Mouse (Mus musculus) stomach, postnatal 0 days (tissue): Measurements from ENCODE around the gene Ces1d. TPM values are rescaled to one million over a fixed set of nuclear protein-coding genes. Genes with fewer than 3 reads are reported as not detected.
"Not testable (repeated sequence)": the region's sequence is repeated elsewhere in the genome, so short reads cannot be mapped to it uniquely, and the experiment has no call there.

ENCODE experiments used
- ATAC-seq: fragments of 200-750 bp; cut with Nextera tagmentation; 2 replicates; pipeline ENCODE4 v1.8.0; 2017; ENCODE audit not compliant: low FRiP score, low TSS enrichment
- DNase-seq: peaks from one replicate; pipeline ENCODE4 v3.0.0-alpha.2; 2016; ENCODE audit warnings: low spot score
- H3K27ac ChIP-seq: fragments of 300-500 bp; sonication (generic); replicated peaks from 2 replicates; pipeline ENCODE4 v1.5.1; 2014; ENCODE audit warnings: mild to moderate bottlenecking, control low read depth
- H3K27me3 ChIP-seq: fragments of 300-500 bp; sonication (generic); 2 replicates; pipeline ENCODE4 v1.6.1; 2014; ENCODE audit warnings: low read length; ENCODE audit not compliant: control insufficient read depth, insufficient read depth
- H3K36me3 ChIP-seq: fragments of 300-500 bp; sonication (generic); 2 replicates; pipeline ENCODE4 v1.6.1; 2014; ENCODE audit warnings: low read length, mixed read lengths; ENCODE audit not compliant: control insufficient read depth, insufficient read depth
- H3K4me1 ChIP-seq: fragments of 300-500 bp; sonication (generic); replicated peaks from 2 replicates; pipeline ENCODE4 v1.6.1; 2014; ENCODE audit warnings: antibody characterized with exemption; ENCODE audit not compliant: control insufficient read depth, insufficient read depth
- H3K4me2 ChIP-seq: fragments of 300-500 bp; sonication (generic); replicated peaks from 2 replicates; pipeline ENCODE4 v1.6.1; 2014; ENCODE audit warnings: low read depth, mild to moderate bottlenecking, control low read depth, moderate library complexity
- H3K4me3 ChIP-seq: fragments of 300-500 bp; sonication (generic); 2 replicates; pipeline ENCODE4 v1.5.1; 2014; ENCODE audit warnings: low read depth, low read length, control low read depth
- H3K9ac ChIP-seq: fragments of 300-500 bp; sonication (generic); 2 replicates; pipeline ENCODE4 v1.6.1; 2014; ENCODE audit warnings: mild to moderate bottlenecking, low read length, control low read depth, mixed read lengths
- H3K9me3 ChIP-seq: fragments of 300-500 bp; sonication (generic); 2 replicates; pipeline ENCODE4 v1.6.1; 2016; ENCODE audit warnings: low read length; ENCODE audit not compliant: control insufficient read depth
- CTCF ChIP-seq: IDR thresholded peaks from 2 replicates; pipeline ENCODE4 v1.5.1; 2016; ENCODE audit warnings: antibody characterized with exemption, low read depth, mild to moderate bottlenecking, moderate library complexity
- EP300 ChIP-seq: optimal IDR thresholded peaks from 2 replicates; pipeline ENCODE3; 2016; ENCODE audit warnings: antibody characterized with exemption
- WGBS: fragments of 180-500 bp; shearing (Covaris S2); extraction: QIAGEN DNeasy Blood & Tissue Kit; methylation state at CpG from one replicate; pipeline ENCODE4 v1.1.7; 2014; 5-methylcytosine and 5-hydroxymethylcytosine counted together
- polyA plus RNA-seq: library from polyadenylated mRNA; unstranded; fragments of >200 nt; fragmentation: Nextera tagmentation; extraction: Ambion mirVana; gene quantifications from 2 replicates; pipeline ENCODE4 v1.2.1, GENCODE M21; 2015

Gene Ces1d
- polyA plus RNA-seq, 1 experiment from 2014 or later = 1.1 TPM

DNA sequence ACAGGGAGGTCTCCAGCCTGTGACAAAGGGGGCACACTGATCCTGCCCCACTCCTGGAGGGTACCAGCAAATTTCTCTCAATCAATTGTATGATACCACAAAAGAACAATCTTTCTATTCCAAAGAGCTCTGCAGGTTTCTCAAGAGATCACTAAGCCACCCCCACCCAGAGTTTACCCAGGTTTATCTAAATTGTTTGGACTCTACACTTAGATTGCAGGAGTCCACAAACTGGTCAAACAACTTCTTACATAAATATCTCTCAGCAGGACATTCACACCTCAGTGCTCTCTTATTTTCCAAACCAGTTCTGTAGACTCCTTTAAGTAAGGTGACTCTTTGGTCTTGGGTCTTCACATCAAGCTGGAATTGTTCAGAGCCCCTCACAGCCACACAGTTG is 31.8 kb upstream of the Ces1d start, which contains the start of gene Ces1e:
Ces1e (minus strand) TSS at position 174 of the 400 bp plus-strand sequence.
- Histone ChIP-seq H3K27ac (peak within 1 kb of the TSS; percentile 75; the same call in 1 of the 2 replicates), H3K9me3 (no peaks in the 10 kb centered on the region), H3K4me1 (no peaks in the 10 kb centered on the region), H3K9ac (no peak within 1 kb of the TSS), H3K27me3 (no peaks in the 10 kb centered on the region), H3K36me3 (no peaks in the 10 kb centered on the region), H3K4me2 (peak within 1 kb of the TSS; percentile 34), H3K4me3 (no peak within 1 kb of the TSS; the same call in 1 of the 2 replicates)
- no peak for TF ChIP-seq EP300
- TF ChIP-seq CTCF = no peak
- ATAC-seq = peak; percentile 94
- DNase-seq = peak; percentile 44

- Histone ChIP-seq H3K4me2 (peak overlapping the region; percentile 34), H3K4me3 (no peak overlapping the region; the same call in 1 of the 2 replicates)
- ATAC-seq = peak; percentile 93
Measured at GRCm38 (mm10) chr8:93228673-93229370, 31.2 kb upstream of the Ces1d start.

DNA sequence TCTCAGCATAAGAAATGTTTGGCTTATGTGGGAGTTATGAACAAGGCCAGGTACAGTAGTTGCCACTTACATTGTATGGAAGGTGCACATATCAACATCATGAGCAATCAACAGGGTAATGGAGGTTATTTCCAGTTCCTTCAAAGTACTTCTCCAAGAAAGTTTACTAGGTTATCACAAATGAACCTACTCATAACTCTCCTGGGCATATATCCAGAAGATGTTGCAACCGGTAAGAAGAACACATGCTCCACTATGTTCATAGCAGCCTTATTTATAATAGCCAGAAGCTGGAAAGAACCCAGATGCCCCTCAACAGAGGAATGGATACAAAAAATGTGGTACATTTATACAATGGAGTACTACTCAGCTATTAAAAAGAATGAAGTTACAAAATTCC is 28.8 kb upstream of the Ces1d start:
- H3K9ac ChIP-seq, H3K36me3 ChIP-seq, DNase-seq, H3K9me3 ChIP-seq, ATAC-seq, H3K4me3 ChIP-seq, H3K4me2 ChIP-seq, H3K4me1 ChIP-seq, H3K27me3 ChIP-seq, H3K27ac ChIP-seq: not testable (repeated sequence)
- 87% methylated on average over 1 of the region's 1 CpGs for WGBS

More at GRCm38 (mm10) chr8:93228673-93229370, 31.2 kb upstream of the Ces1d start:
- Histone ChIP-seq H3K9me3 (no peaks in the 10 kb centered on the region), H3K9ac (no peak overlapping the region), H3K36me3 (no peaks in the 10 kb centered on the region), H3K27ac (peak overlapping the region; percentile 75; the same call in 1 of the 2 replicates), H3K27me3 (no peaks in the 10 kb centered on the region), H3K4me1 (no peaks in the 10 kb centered on the region)
- 46% methylated on average over 11 of the region's 11 CpGs for WGBS
- DNase-seq = peak; percentile 58
- TF ChIP-seq CTCF (no peak), EP300 (no peak)

- ATAC-seq (no peak), DNase-seq (no peak)
- no peak overlapping the region for H3K4me3 ChIP-seq
- no peaks in the 10 kb centered on the region for H3K36me3 ChIP-seq
- WGBS = 83% methylated on average over 3 of the region's 3 CpGs
- no peaks in the 10 kb centered on the region for H3K4me1 ChIP-seq
- H3K27me3 ChIP-seq = no peaks in the 10 kb centered on the region
- TF ChIP-seq CTCF (no peak), EP300 (no peak)
- H3K9ac ChIP-seq = no peak overlapping the region
- H3K27ac ChIP-seq = no peak overlapping the region
- H3K9me3 ChIP-seq = no peaks in the 10 kb centered on the region
- no peak overlapping the region for H3K4me2 ChIP-seq
Measured at GRCm38 (mm10) chr8:93221896-93222295, 24.3 kb upstream of the Ces1d start.

DNA sequence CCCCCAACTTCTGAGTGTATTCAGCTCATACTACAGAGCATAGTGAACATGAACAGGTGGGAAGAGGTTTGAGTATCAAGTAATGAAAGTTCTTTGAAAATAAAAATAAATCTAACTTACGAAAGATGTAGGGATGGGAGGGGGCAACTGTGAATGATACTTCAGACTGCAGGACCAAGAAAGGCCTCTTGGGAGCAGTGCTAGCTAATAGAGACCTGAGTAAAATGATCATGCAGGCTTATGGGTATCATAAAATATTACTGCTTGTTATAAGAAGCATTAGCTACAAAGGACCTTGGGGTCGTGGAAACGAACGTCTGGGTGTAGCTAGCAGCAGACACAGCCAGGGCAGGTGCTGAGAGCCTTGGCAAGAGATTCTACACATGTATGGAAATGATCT is 20.2 kb upstream of the Ces1d start:
- H3K4me3 ChIP-seq = no peak overlapping the region
- no peak overlapping the region for H3K27ac ChIP-seq
- DNase-seq (no peak), ATAC-seq (no peak)
- no peak overlapping the region for H3K9ac ChIP-seq
- H3K4me2 ChIP-seq = no peak overlapping the region
- H3K36me3 ChIP-seq = no peaks in the 10 kb centered on the region
- H3K4me1 ChIP-seq = no peaks in the 10 kb centered on the region
- TF ChIP-seq EP300 = no peak
- TF ChIP-seq CTCF = peak; percentile 69
- no peaks in the 10 kb centered on the region for H3K27me3 ChIP-seq
- no peaks in the 10 kb centered on the region for H3K9me3 ChIP-seq
- 45% methylated on average over 4 of the region's 4 CpGs for WGBS

DNA sequence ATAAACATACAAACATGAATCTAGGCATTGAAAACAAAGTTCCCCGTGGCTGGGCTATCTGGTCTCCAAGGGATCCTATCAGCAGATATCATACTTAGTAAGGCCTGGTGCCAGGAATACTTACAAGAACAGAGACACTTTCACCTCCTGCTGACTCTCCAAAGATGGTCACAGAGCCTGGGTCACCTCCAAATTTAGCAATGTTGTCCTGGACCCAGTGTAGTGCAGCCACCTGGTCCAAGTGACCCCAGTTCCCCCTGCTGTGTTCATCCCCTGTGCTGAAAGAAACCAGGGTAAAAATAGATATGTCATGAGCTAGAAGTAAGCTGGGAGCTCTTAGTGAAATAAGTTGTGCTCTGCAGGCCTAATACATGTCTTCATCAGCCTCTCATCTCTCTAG is 19.7 kb upstream of the Ces1d start:
- no peak overlapping the region for H3K4me2 ChIP-seq
- no peak overlapping the region for H3K9ac ChIP-seq
- no peaks in the 10 kb centered on the region for H3K9me3 ChIP-seq
- no peak overlapping the region for H3K4me3 ChIP-seq
- no peaks in the 10 kb centered on the region for H3K36me3 ChIP-seq
- 54% methylated on average over 1 of the region's 1 CpGs for WGBS
- no peak overlapping the region for H3K27ac ChIP-seq
- TF ChIP-seq CTCF (no peak), EP300 (no peak)
- H3K27me3 ChIP-seq = no peaks in the 10 kb centered on the region
- no peak for ATAC-seq
- no peaks in the 10 kb centered on the region for H3K4me1 ChIP-seq
- no peak for DNase-seq
